Comparison of ENCODE assay signal across 7 mouse cellular contexts in the genomic region with DNA sequence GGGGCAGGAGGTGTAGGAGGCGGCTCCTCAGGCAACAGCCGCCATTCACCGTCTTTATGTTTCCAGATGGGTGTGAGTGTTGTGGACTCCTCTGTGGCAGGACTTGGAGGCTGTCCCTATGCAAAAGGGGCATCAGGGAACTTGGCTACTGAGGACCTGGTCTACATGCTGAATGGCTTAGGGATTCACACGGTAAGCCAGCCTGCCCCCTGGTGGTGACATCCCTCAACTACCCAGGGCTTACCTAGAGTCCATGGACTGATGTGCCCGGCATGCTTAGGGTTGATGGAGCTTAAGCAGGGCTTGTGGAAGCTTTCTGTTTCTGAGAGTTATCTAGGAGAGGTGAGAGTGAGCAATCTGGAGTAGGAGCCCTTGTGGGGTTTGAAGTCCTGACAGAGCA. TPM values are rescaled to one million over a fixed set of nuclear protein-coding genes. Genes with fewer than 3 reads are reported as not detected.
A peak's percentile ranks its signal among the peaks of the same experiment; 100 is the strongest.
DNase-seq lines count a peak whose midpoint lies in the region; ATAC-seq lines count a peak whose summit lies in the region.

No protein-coding gene starts in this region.

- no peak overlapping the region for H3K27ac ChIP-seq in embryonic facial prominence, embryonic 11.5 days (replicated peaks; ENCODE audit: low read depth, low read length)

- ATAC-seq in embryonic facial prominence, embryonic 11.5 days (replicated peaks; ENCODE audit: insufficient number of reproducible peaks, low FRiP score, low TSS enrichment, low read depth): no peak

- H3K36me3 ChIP-seq in embryonic facial prominence, embryonic 11.5 days (replicated peaks; ENCODE audit: control insufficient read depth, insufficient read depth, low read depth, low read length): no peaks in the 10 kb centered on the region

- no peaks in the 10 kb centered on the region for H3K27me3 ChIP-seq in embryonic facial prominence, embryonic 11.5 days (ENCODE audit: control insufficient read depth, insufficient read depth, low read length)

- no peaks in the 10 kb centered on the region for H3K9me3 ChIP-seq in embryonic facial prominence, embryonic 11.5 days (replicated peaks; ENCODE audit: control insufficient read depth, low read length)

- H3K4me1 ChIP-seq in embryonic facial prominence, embryonic 11.5 days (ENCODE audit: control insufficient read depth, insufficient read depth, low read length): no peaks in the 10 kb centered on the region; the same call in 1 of the 2 replicates

- no peak overlapping the region for H3K4me3 ChIP-seq in embryonic facial prominence, embryonic 11.5 days (ENCODE audit: low read depth, low read length)

- DNase-seq in ovary, postnatal 10 days (ENCODE audit: low spot score): peak; percentile 56
- DNase-seq in ovary, adult 18-20 months (ENCODE audit: low spot score): no peak
- peak; percentile 84 to 90 for DNase-seq in adrenal gland, postnatal 36 days
- peak; percentile 91 for DNase-seq in embryonic facial prominence, embryonic 11.5 days (ENCODE audit: low spot score)
- peak; percentile 89 for DNase-seq in kidney, adult 9 months
- peak; percentile 75 to 83 for DNase-seq in lung, adult 18-20 months
- DNase-seq in right cerebral cortex, postnatal 14 days: peak; percentile 85

- no peak overlapping the region for H3K4me2 ChIP-seq in embryonic facial prominence, embryonic 11.5 days (ENCODE audit: low read depth, low read length)

- H3K9ac ChIP-seq in embryonic facial prominence, embryonic 11.5 days (replicated peaks; ENCODE audit: low read length): no peak overlapping the region; the same call in 1 of the 2 replicates

- 27% methylated on average over 5 of the region's 5 CpGs for WGBS in embryonic facial prominence, embryonic 11.5 days

RNA-seq across cellular contexts. Expression of gene Gale, which starts 2.8 kb away (rescaled TPM):
- 10 to 100 TPM; 13.5 to 24.0 TPM for total RNA-seq in adrenal gland, postnatal 36 days (2021)
- 23.1 and 25.8 TPM in 2 replicates for polyA plus RNA-seq in embryonic facial prominence, embryonic 11.5 days (2014; fragmentation: Nextera tagmentation; extraction: Ambion mirVana)

RNA-seq across cellular contexts. Expression of gene Lypla2, which starts 11.7 kb away (rescaled TPM):
- total RNA-seq in adrenal gland, postnatal 36 days (2021): 10 to 100 TPM; 68.0 to 77.0 TPM
- 99.6 and 114 TPM in 2 replicates for polyA plus RNA-seq in embryonic facial prominence, embryonic 11.5 days (2014; fragmentation: Nextera tagmentation; extraction: Ambion mirVana)

RNA-seq across cellular contexts. Expression of gene Hmgcl, which starts 14.5 kb away (rescaled TPM):
- 10 to 100 TPM; 56.1 to 62.6 TPM for total RNA-seq in adrenal gland, postnatal 36 days (2021)
- polyA plus RNA-seq in embryonic facial prominence, embryonic 11.5 days (2014; fragmentation: Nextera tagmentation; extraction: Ambion mirVana): 67.0 and 76.0 TPM in 2 replicates

RNA-seq across cellular contexts. Expression of gene Pithd1, which starts 26.3 kb away (rescaled TPM):
- total RNA-seq in adrenal gland, postnatal 36 days (2021): 10 to 100 TPM; 28.9 to 34.2 TPM
- 65.3 and 67.9 TPM in 2 replicates for polyA plus RNA-seq in embryonic facial prominence, embryonic 11.5 days (2014; fragmentation: Nextera tagmentation; extraction: Ambion mirVana)

RNA-seq across cellular contexts. Expression of gene Fuca1, which starts 40.2 kb away (rescaled TPM):
- total RNA-seq in adrenal gland, postnatal 36 days (2021): 10 to 100 TPM; 84.1 to 87.4 TPM
- 39.2 and 45.5 TPM in 2 replicates for polyA plus RNA-seq in embryonic facial prominence, embryonic 11.5 days (2014; fragmentation: Nextera tagmentation; extraction: Ambion mirVana)
